Mouse (Mus musculus) G1E (cell line): ENCODE data around the gene Rpl9. TPM values are rescaled to one million over a fixed set of nuclear protein-coding genes. Genes with fewer than 3 reads are reported as not detected.
A peak's percentile ranks its signal among the peaks of the same experiment; 100 is the strongest.

Experiments used
- ATAC-seq: 2 replicates; pipeline ENCODE4 v1.8.0; 2016; ENCODE audit warnings: mild to moderate bottlenecking; ENCODE audit not compliant: insufficient number of reproducible peaks, poor library complexity, low FRiP score, severe bottlenecking; ENCODE audit errors: extremely low read depth
- DNase-seq: peaks from one replicate; pipeline ENCODE4 v3.0.0; 2012; ENCODE audit warnings: low spot score
- H3K27me3 ChIP-seq: 2 replicates; pipeline ENCODE4 v1.6.1; 2012; ENCODE audit warnings: mild to moderate bottlenecking, low read length, inconsistent platforms; ENCODE audit not compliant: insufficient read depth
- H3K36me3 ChIP-seq: replicated peaks from 2 replicates; pipeline ENCODE3; 2012; ENCODE audit warnings: mild to moderate bottlenecking, inconsistent platforms
- H3K4me1 ChIP-seq: 2 replicates; pipeline ENCODE4 v1.6.1; 2012; ENCODE audit warnings: low read depth, low read length, inconsistent platforms, mixed read lengths; ENCODE audit not compliant: insufficient read depth
- H3K4me3 ChIP-seq: 2 replicates; pipeline ENCODE4 v1.5.1; 2012; ENCODE audit warnings: low read depth, mild to moderate bottlenecking, inconsistent platforms, low read length, moderate library complexity, mixed read lengths
- H3K9me3 ChIP-seq: replicated peaks from 2 replicates; pipeline ENCODE4 v1.6.1; 2012; ENCODE audit warnings: inconsistent platforms
- CTCF ChIP-seq: IDR thresholded peaks from 2 replicates; pipeline ENCODE4 v1.5.1; 2012; ENCODE audit warnings: low read depth, low read length, inconsistent platforms, mixed read lengths
- GATA1 ChIP-seq: IDR thresholded peaks from 2 replicates; pipeline ENCODE4 v1.6.1; 2012; ENCODE audit warnings: borderline replicate concordance, low read length, inconsistent platforms, mixed read lengths
- GATA2 ChIP-seq: IDR thresholded peaks from 2 replicates; pipeline ENCODE4 v1.6.1; 2012; ENCODE audit warnings: low read depth, low read length, inconsistent platforms, borderline replicate concordance
- POLR2AphosphoS5 ChIP-seq: IDR thresholded peaks from 2 replicates; pipeline ENCODE4 v1.6.1; 2012; ENCODE audit warnings: low read depth, low read length, inconsistent platforms; ENCODE audit not compliant: insufficient replicate concordance
- TAL1 ChIP-seq: conservative IDR thresholded peaks from 2 replicates; pipeline ENCODE4 v1.6.1; 2012; ENCODE audit warnings: low read depth, low read length, inconsistent platforms, mixed read lengths
- polyA plus RNA-seq: library from polyadenylated mRNA; stranded (reverse); fragments of >175 nt; gene quantifications from 2 replicates; pipeline ENCODE4 v1.2.3, GENCODE M21; 2012
- total RNA-seq, 2 experiments: library from RNA; stranded (forward) in 1 of 2; stranded (reverse) in 1 of 2; fragments of 200-1000 nt in 1 of 2; fragments of >200 nt in 1 of 2; fragmentation: Nextera tagmentation in 1 of 2; gene quantifications; 2 replicates each; pipeline ENCODE4 v1.2.3; 2014 to 2017

Gene Rpl9
- 1,060 and 1,117 TPM in 2 replicates for total RNA-seq (2014; fragmentation: Nextera tagmentation)
- 2,141 and 2,380 TPM in 2 replicates for total RNA-seq (2017)
- 47.5 and 54.1 TPM in 2 replicates for polyA plus RNA-seq

DNA sequence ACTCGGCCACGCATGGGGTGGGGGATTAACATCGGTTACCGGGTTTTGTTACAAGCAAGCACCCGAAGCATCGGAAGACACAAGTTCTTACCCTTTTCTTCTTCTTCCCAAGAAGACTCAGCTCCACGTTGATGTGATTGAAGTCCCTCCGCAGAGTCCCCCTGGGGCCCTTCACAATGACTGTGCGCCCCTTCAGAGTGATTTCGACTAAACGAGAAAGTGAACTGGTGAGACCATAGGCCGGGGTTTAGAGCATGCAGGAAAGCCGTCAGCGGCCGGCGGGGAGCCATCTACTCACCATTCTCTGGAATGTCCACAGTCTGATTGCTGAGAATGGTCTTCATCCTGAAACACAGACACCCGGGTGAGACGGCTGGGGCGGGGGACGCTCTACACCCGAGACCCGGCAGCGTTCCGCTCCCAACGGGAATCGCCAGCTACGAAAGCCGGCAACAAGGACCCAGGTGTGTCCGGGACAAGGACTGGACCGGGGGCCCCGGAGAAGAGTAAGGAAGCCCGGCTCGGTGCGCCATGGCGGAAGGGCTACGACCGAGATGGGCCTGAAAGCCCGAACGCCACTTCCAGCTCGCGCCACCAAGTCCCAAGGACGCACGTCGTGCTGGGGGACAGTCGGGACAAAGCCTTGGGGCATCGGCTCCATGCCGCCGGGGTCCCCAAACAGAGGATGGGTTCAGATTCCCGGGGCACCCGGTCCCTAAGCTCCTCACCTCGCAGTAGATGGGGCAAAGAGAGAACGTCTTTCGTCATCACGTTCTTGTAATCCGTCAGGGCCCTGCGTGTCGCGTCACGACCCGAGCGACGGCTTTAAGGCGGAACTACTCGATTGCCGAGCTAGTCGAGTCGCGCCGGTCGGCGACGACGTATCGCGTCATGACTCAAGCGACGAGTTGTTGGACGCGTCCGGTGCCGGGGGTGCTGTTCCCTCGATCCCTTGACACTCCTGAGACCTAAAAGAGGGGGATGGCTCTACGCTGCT lies at the start of gene Rpl9, which contains the start of gene Lias:
TSS of gene Rpl9 (minus strand) at position 797 of the 997 bp plus-strand sequence.
TSS of gene Lias (plus strand) at position 850 of the 997 bp plus-strand sequence.
- no peak for TF ChIP-seq GATA2
- TF ChIP-seq CTCF: no peak
- TF ChIP-seq GATA1: no peak
- no peak for TF ChIP-seq POLR2AphosphoS5
- TF ChIP-seq TAL1: no peak
- H3K4me3 ChIP-seq: peak within 1 kb of the TSS; percentile 98
- peak; percentile 87 for ATAC-seq
- H3K4me1 ChIP-seq: peaks cover 30% of the 10 kb centered on the region
- no peaks in the 10 kb centered on the region for H3K27me3 ChIP-seq
- peak; percentile 74 for DNase-seq
- no peaks in the 10 kb centered on the region for H3K9me3 ChIP-seq
- H3K36me3 ChIP-seq: peaks cover 69% of the 10 kb centered on the region

DNA sequence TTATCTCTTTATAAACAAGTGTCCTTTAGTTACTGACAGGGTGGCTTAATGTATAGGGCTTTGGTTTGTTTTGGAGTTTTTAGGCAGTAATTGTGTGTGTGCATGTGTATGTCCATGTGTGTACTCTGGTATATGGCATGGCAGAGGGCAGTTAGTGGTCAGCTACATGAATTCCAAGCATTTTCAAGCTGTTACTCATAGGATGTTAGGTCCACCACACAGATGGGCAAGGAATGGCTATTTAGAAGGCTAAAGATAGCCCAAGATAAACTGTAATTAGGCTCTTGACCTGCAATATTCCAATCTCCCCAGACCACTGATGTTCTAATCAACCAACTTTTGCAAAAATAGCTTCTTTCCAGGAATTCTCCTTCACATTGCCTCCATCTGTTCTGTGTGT lies 46.8 kb upstream of the Rpl9 start:
- peaks cover 25% of the 10 kb centered on the region for H3K4me1 ChIP-seq
- peaks cover 2% of the 10 kb centered on the region for H3K36me3 ChIP-seq
- TF ChIP-seq GATA2: no peak
- no peak for TF ChIP-seq GATA1
- no peak for TF ChIP-seq POLR2AphosphoS5
- TF ChIP-seq CTCF: no peak
- no peak for TF ChIP-seq TAL1
- H3K27me3 ChIP-seq: peaks cover 17% of the 10 kb centered on the region
- ATAC-seq: no peak
- no peak for DNase-seq
- H3K9me3 ChIP-seq: no peaks in the 10 kb centered on the region
- no peak overlapping the region for H3K4me3 ChIP-seq

DNA sequence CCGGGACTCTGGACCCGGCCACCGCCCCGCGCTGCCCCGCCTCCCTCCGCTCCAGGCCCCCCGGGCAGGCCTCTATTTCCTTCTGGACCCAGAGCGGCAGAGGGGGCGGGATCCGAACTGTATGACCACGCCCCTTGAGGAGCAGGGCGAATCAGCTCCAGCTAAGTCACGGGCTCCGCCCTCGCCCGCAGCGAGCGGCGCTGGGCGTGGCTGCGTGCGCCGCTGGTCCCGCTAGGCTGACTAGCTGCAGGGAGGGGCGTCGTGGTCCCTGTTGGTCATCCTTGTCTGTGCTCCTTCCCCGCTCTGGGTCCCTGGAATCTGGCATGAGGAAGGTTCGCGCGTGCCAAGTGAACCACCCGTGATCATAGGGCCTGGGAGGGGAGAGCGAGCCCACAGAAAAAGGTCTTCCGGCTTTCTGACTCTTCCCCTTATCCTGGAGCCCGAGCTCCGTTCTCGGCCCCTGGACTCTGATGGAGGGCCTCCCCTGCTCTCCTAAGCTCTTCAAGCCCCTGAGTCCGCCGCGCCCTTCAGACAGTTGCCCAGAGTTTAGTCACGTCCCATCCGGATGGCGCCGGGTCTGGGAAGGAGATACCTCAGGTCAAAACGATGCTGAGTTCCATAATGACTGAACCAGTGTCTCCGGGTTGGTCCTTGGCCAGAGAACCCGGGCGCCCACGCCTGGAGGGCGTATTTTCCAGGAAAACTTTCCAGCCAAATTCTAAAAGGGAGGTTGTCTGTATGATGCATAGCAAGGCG lies 44.7 kb upstream of the Rpl9 start, which contains the start of gene Ugdh:
TSS of gene Ugdh (minus strand) at position 144 of the 756 bp plus-strand sequence.
- H3K9me3 ChIP-seq: no peaks in the 10 kb centered on the region
- H3K4me3 ChIP-seq: peak within 1 kb of the TSS; percentile 87
- DNase-seq (peak; percentile 90), ATAC-seq (peak; percentile 92)
- no peaks in the 10 kb centered on the region for H3K36me3 ChIP-seq
- no peak for TF ChIP-seq GATA1
- no peak for TF ChIP-seq TAL1
- TF ChIP-seq POLR2AphosphoS5: no peak
- no peak for TF ChIP-seq CTCF
- no peak for TF ChIP-seq GATA2
- peaks cover 28% of the 10 kb centered on the region for H3K4me1 ChIP-seq
- peaks cover 16% of the 10 kb centered on the region for H3K27me3 ChIP-seq

DNA sequence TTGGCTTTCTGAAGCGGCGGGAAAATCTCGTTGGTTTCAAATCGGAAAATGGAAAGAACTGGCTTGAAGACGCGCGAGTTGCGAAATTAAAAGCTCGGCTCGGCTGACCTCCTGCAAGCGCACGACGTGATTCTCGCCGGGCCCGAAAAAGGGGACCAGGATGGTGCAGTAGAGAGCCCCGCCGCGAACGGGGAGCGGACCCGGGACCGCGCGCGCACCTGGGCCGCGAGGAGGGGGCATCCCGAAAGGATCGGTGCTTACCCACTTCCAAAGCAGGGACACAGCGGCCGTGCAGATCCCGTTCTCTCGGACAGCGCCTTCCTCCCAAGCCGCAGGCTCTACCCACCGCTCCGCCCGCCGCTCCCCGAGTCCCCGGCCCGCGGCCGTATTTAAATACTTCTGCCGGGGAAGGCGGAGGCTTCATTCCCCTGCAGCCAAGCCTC lies 44.1 kb upstream of the Rpl9 start:
- H3K27me3 ChIP-seq: peaks cover 13% of the 10 kb centered on the region
- H3K4me3 ChIP-seq: peak overlapping the region; percentile 87
- no peaks in the 10 kb centered on the region for H3K36me3 ChIP-seq
- DNase-seq (peak; percentile 31), ATAC-seq (no peak)
- no peak for TF ChIP-seq TAL1
- TF ChIP-seq GATA1: no peak
- TF ChIP-seq POLR2AphosphoS5: no peak
- TF ChIP-seq CTCF: no peak
- TF ChIP-seq GATA2: no peak
- H3K4me1 ChIP-seq: peaks cover 28% of the 10 kb centered on the region
- H3K9me3 ChIP-seq: no peaks in the 10 kb centered on the region

DNA sequence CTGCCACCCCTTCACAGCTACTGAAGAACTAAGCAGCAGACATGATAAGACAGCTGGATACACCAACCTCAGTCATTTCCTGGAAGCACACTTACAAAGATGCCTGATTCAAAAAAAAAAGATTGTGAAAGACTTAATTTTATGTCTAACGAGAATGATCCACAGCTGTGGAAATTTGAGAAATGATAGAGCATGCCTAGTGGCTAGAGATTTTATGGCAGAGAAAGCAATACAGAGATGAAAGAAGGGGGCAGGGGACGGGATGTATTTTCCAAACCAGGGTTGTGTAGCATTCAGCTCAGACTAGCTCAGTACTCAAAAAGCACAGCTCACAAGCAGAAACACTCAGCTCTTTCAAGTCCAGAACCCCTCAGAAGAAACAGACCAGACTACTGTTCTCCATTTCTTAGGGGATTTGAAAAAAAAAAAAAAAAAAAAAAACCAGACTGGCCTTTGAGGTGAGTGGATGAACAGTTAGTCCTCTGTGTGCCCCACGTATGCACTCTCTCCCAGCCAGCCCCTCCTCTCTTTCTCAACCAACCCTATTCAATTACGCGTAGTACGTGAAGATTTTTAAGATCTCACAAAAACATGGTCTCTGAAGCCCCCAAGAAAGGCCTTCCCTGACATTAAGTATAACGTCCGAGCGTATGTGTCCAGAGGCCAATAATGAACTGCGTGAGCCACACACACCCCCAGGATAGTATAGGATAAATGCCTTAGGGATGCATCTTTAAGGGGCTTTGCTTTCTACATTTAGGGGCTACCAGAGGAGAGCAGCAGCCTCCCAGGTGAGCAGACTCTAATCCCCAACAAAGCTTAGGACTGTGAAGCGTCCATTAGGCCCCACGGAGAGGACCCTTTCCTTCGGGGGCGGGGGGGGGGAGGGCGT lies 43.5 kb upstream of the Rpl9 start:
- peaks cover 28% of the 10 kb centered on the region for H3K4me1 ChIP-seq
- TF ChIP-seq POLR2AphosphoS5 (no peak), GATA2 (no peak), CTCF (no peak), TAL1 (no peak), GATA1 (no peak)
- no peaks in the 10 kb centered on the region for H3K9me3 ChIP-seq
- DNase-seq: no peak
- ATAC-seq: no peak
- peaks cover 13% of the 10 kb centered on the region for H3K27me3 ChIP-seq
- peak overlapping the region; percentile 87 for H3K4me3 ChIP-seq
- H3K36me3 ChIP-seq: no peaks in the 10 kb centered on the region
